Mouse (Mus musculus): ENCODE measurements around the gene Bbip1. TPM values are rescaled to one million over a fixed set of nuclear protein-coding genes. Genes with fewer than 3 reads are reported as not detected.
A peak's percentile ranks its signal among the peaks of the same experiment; 100 is the strongest.
"Not testable (repeated sequence)": the region's sequence is repeated elsewhere in the genome, so short reads cannot be mapped to it uniquely, and the experiment has no call there.

The Bbip1 gene
- polyA plus RNA-seq, 1 experiment, result 61.0 TPM

- peak overlapping the region; percentile 63 for H3K27ac ChIP-seq (replicated peaks; ENCODE audit: low read depth, low read length)
- peaks cover 3% of the 10 kb centered on the region; the same call in 1 of the 2 replicates for H3K4me1 ChIP-seq (ENCODE audit: control insufficient read depth, insufficient read depth, insufficient read length, low read length)
- H3K4me3 ChIP-seq (ENCODE audit: insufficient read depth, low read depth, low read length), result peak overlapping the region; percentile 73
These were observed 351 bp upstream of the Bbip1 start for GRCm38 (mm10) chr19:53944786-53945169.

- no peak overlapping the region for H3K4me3 ChIP-seq (ENCODE audit: insufficient read depth, low read depth, low read length)
- H3K27ac ChIP-seq (replicated peaks; ENCODE audit: low read depth, low read length), result no peak overlapping the region
- H3K4me1 ChIP-seq (ENCODE audit: control insufficient read depth, insufficient read depth, insufficient read length, low read length), result peaks cover 2% of the 10 kb centered on the region; the same call in 1 of the 2 replicates
These were observed 2.1 kb downstream of the Bbip1 start for GRCm38 (mm10) chr19:53942342-53942741.

- no peak overlapping the region for H3K27ac ChIP-seq (replicated peaks; ENCODE audit: low read depth, low read length)
- H3K4me1 ChIP-seq (ENCODE audit: control insufficient read depth, insufficient read depth, insufficient read length, low read length), result no peaks in the 10 kb centered on the region
- no peak overlapping the region for H3K4me3 ChIP-seq (ENCODE audit: insufficient read depth, low read depth, low read length)
These were observed 3.3 kb downstream of the Bbip1 start for GRCm38 (mm10) chr19:53941139-53941538.

- no peak overlapping the region for H3K27ac ChIP-seq (replicated peaks; ENCODE audit: low read depth, low read length)
- no peaks in the 10 kb centered on the region for H3K4me1 ChIP-seq (ENCODE audit: control insufficient read depth, insufficient read depth, insufficient read length, low read length)
- H3K4me3 ChIP-seq (ENCODE audit: insufficient read depth, low read depth, low read length), result no peak overlapping the region
These were observed 5.0 kb downstream of the Bbip1 start for GRCm38 (mm10) chr19:53939467-53939866.

- 0 out of 2 replicates have a peak overlapping the region, but pooled peaks have one; percentile 54 for H3K27ac ChIP-seq (replicated peaks; ENCODE audit: low read depth, low read length)
- no peak overlapping the region for H3K4me3 ChIP-seq (ENCODE audit: insufficient read depth, low read depth, low read length)
- H3K4me1 ChIP-seq (ENCODE audit: control insufficient read depth, insufficient read depth, insufficient read length, low read length), result no peaks in the 10 kb centered on the region
These were observed 10.4 kb downstream of the Bbip1 start for GRCm38 (mm10) chr19:53934046-53934445.

GRCm38 (mm10) chr19:53933050-53933449, 11.4 kb downstream of the Bbip1 start:
- no peaks in the 10 kb centered on the region for H3K4me1 ChIP-seq (ENCODE audit: control insufficient read depth, insufficient read depth, insufficient read length, low read length)
- H3K27ac ChIP-seq (replicated peaks; ENCODE audit: low read depth, low read length), result no peak overlapping the region
- H3K4me3 ChIP-seq (ENCODE audit: insufficient read depth, low read depth, low read length), result no peak overlapping the region

- Histone ChIP-seq H3K4me1 (ENCODE audit: control insufficient read depth, insufficient read depth, insufficient read length, low read length) (no peaks in the 10 kb centered on the region), H3K27ac (replicated peaks; ENCODE audit: low read depth, low read length) (no peak overlapping the region), H3K4me3 (ENCODE audit: insufficient read depth, low read depth, low read length) (no peak overlapping the region)
These were observed 15.2 kb downstream of the Bbip1 start for GRCm38 (mm10) chr19:53929218-53929617.

GRCm38 (mm10) chr19:53926705-53927104, 17.7 kb downstream of the Bbip1 start:
- H3K27ac ChIP-seq (replicated peaks; ENCODE audit: low read depth, low read length), result no peak overlapping the region
- no peaks in the 10 kb centered on the region for H3K4me1 ChIP-seq (ENCODE audit: control insufficient read depth, insufficient read depth, insufficient read length, low read length)
- no peak overlapping the region for H3K4me3 ChIP-seq (ENCODE audit: insufficient read depth, low read depth, low read length)

- Histone ChIP-seq H3K4me1 (ENCODE audit: control insufficient read depth, insufficient read depth, insufficient read length, low read length) (no peaks in the 10 kb centered on the region), H3K27ac (replicated peaks; ENCODE audit: low read depth, low read length) (no peak overlapping the region)
These were observed 19.1 kb downstream of the Bbip1 start for GRCm38 (mm10) chr19:53925338-53925751.

GRCm38 (mm10) chr19:53921996-53922395, 22.4 kb downstream of the Bbip1 start:
- not testable (repeated sequence) for H3K27ac ChIP-seq (replicated peaks; ENCODE audit: low read depth, low read length); H3K4me3 ChIP-seq (ENCODE audit: insufficient read depth, low read depth, low read length); H3K4me1 ChIP-seq (ENCODE audit: control insufficient read depth, insufficient read depth, insufficient read length, low read length)

More at GRCm38 (mm10) chr19:53925338-53925751, 19.1 kb downstream of the Bbip1 start:
- no peak overlapping the region for H3K4me3 ChIP-seq (ENCODE audit: insufficient read depth, low read depth, low read length)

- no peak overlapping the region for H3K27ac ChIP-seq (replicated peaks; ENCODE audit: low read depth, low read length)
- H3K4me1 ChIP-seq (ENCODE audit: control insufficient read depth, insufficient read depth, insufficient read length, low read length), result no peaks in the 10 kb centered on the region
- H3K4me3 ChIP-seq (ENCODE audit: insufficient read depth, low read depth, low read length), result no peak overlapping the region
These were observed 24.9 kb downstream of the Bbip1 start for GRCm38 (mm10) chr19:53919541-53919940.

- H3K27ac ChIP-seq (replicated peaks; ENCODE audit: low read depth, low read length), result no peak overlapping the region
These were observed 29.5 kb downstream of the Bbip1 start for GRCm38 (mm10) chr19:53914950-53915349.

GRCm38 (mm10) chr19:53906703-53907070, 37.7 kb downstream of the Bbip1 start:
- H3K4me1 ChIP-seq (ENCODE audit: control insufficient read depth, insufficient read depth, insufficient read length, low read length); H3K27ac ChIP-seq (replicated peaks; ENCODE audit: low read depth, low read length); H3K4me3 ChIP-seq (ENCODE audit: insufficient read depth, low read depth, low read length): not testable (repeated sequence)

More at GRCm38 (mm10) chr19:53914950-53915349, 29.5 kb downstream of the Bbip1 start:
- Histone ChIP-seq H3K4me1 (ENCODE audit: control insufficient read depth, insufficient read depth, insufficient read length, low read length) (no peaks in the 10 kb centered on the region), H3K4me3 (ENCODE audit: insufficient read depth, low read depth, low read length) (no peak overlapping the region)

- Histone ChIP-seq H3K27ac (replicated peaks; ENCODE audit: low read depth, low read length) (no peak overlapping the region), H3K4me1 (ENCODE audit: control insufficient read depth, insufficient read depth, insufficient read length, low read length) (peaks cover 9% of the 10 kb centered on the region; the same call in 1 of the 2 replicates), H3K4me3 (ENCODE audit: insufficient read depth, low read depth, low read length) (no peak overlapping the region)
These were observed 38.3 kb downstream of the Bbip1 start for GRCm38 (mm10) chr19:53906033-53906702.

- Histone ChIP-seq H3K4me3 (ENCODE audit: insufficient read depth, low read depth, low read length) (peak overlapping the region; percentile 32; the same call in 1 of the 2 replicates), H3K27ac (replicated peaks; ENCODE audit: low read depth, low read length) (no peak overlapping the region), H3K4me1 (ENCODE audit: control insufficient read depth, insufficient read depth, insufficient read length, low read length) (peaks cover 9% of the 10 kb centered on the region; the same call in 1 of the 2 replicates)
These were observed 39.5 kb downstream of the Bbip1 start for GRCm38 (mm10) chr19:53904833-53905480.

Data from brown adipose tissue, adult 24 weeks (tissue).